Mouse (Mus musculus) gastrocnemius, adult 2 months (tissue): ENCODE measurements around the gene Apom. TPM values are rescaled to one million over a fixed set of nuclear protein-coding genes. Genes with fewer than 3 reads are reported as not detected.

Experiments used
- DNase-seq: peaks from one replicate; pipeline ENCODE4 v3.0.0; 2022
- H3K27ac ChIP-seq: fragments of 200-600 bp; 2 replicates; pipeline ENCODE4 v1.8.1; 2022; ENCODE audit warnings: mild to moderate bottlenecking
- H3K4me3 ChIP-seq: fragments of 200-600 bp; 2 replicates; pipeline ENCODE4 v1.8.1; 2022; ENCODE audit warnings: mild to moderate bottlenecking, moderate library complexity
- CTCF ChIP-seq: fragments of 200-600 bp; IDR thresholded peaks from 2 replicates; pipeline ENCODE4 v1.8.1; 2022; ENCODE audit warnings: antibody characterized with exemption, mild to moderate bottlenecking, moderate library complexity
- intact Hi-C: fragments of 180-260 bp; cut with DNase I; formaldehyde crosslinking; loops from one replicate; pipeline ENCODE4 v1.15.1; 2025
- total RNA-seq, 2 experiments: library from RNA; stranded (reverse); gene quantifications; 2 replicates each; pipeline ENCODE4 v1.2.3; 2021

Apom gene
- total RNA-seq, 2 experiments from 2014 or later = not detected

DNA sequence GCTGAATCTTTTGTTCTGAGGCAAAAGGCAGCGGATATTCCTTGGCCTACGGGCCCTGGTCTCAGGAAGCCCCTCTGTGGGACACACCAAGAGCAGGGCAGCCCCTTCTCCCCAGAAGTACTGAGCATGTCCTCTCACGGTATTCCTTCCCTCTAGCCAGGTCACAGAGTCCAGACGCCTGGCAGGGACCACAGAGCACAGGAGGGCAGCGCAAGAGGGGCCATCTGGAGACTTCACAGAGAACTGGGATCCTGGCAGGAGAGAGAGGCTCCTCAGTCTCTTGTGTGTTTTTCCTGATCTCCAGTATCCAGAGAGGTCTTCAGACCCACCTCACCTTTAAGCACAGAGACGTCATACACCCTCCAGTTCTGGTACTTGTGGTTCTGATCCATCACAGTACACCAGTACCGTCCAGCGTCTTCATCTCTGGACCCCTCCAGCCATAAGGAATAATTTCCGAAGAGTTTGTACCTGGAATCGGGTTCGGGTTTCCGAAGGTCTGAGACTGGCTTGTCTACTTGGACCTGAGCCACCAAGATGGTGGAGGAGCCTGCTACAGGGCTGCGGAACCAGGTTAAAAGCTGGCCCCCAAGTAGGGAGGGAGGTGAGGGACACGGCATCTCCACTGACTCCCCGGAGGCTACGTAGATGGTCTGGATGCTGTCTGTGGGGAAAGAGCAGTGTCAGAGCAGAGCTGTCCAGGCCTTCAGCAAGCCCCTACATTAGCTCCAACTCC lies 48.8 kb downstream of the Apom start:
- no peak for DNase-seq

DNA sequence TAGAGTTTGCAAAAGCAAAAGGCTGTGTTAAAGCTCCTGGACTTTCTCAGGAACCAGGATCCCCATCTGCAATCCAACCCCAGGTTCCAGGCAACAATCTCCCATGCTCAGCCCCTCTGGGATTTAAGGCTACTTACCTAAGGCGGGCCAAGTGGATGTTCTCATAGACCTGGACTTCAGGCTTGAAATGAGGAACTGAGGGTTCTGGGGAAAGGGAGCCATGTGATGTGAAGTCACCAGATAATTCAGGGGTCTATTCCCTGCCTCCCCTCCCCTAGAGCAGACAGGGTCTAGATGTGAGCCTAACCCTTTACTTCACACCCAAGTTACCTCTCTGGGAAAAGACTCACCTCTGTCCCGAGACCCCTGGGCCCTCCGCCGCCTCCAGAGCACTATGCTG lies 51.1 kb downstream of the Apom start:
- no peak for TF ChIP-seq CTCF
- intact Hi-C loops = no loop called here
- no peak overlapping the region for H3K27ac ChIP-seq

More for the DNA sequence above, 48.8 kb downstream of the Apom start:
- intact Hi-C loops = no loop called here
- H3K27ac ChIP-seq = no peak overlapping the region
- H3K4me3 ChIP-seq = no peak overlapping the region
- no peak for TF ChIP-seq CTCF

DNA sequence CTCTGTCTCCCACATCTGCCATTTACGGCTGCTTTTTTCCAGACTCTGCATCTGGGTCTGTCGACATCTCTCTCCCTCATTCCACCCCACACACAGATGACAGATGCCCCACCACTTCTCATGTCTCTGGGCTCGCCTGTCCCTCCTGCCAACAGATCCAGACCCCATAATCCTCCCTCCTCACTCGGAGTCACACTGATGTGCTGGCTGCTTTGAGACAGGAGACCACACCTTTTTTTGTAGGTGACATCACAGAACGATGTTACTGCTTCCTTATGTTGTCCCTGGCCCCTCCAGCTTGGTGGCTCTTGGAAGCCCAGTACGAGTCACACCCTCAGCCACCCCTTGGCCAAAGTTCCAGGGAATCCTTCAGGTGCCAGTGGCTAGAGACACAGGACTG lies 51.6 kb downstream of the Apom start:
- no peak for DNase-seq
- intact Hi-C loops = no loop called here
- no peak overlapping the region for H3K27ac ChIP-seq
- no peak for TF ChIP-seq CTCF
- no peak overlapping the region for H3K4me3 ChIP-seq

More for the DNA sequence above, 51.1 kb downstream of the Apom start:
- no peak for DNase-seq
- no peak overlapping the region for H3K4me3 ChIP-seq

DNA sequence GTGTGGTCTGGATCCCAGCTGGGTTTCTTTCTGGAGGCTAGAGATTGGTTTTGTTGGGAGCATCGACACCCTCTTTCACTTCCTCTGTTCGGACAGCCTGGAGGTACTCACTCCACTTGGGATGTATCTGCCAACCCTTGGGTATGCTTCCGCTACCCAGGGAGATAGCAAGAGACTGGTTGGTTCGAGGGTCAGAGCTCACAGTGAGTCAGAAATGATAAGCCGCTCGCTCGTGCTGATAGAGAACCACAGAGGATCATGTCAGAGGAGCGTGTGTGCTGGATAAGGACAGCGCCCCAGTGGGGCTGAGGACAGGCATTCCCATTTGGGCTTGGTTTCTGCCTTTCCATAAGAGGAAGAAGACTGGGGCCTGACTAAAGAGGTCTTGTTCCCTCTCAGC lies 52.1 kb downstream of the Apom start:
- Histone ChIP-seq H3K27ac (no peak overlapping the region), H3K4me3 (no peak overlapping the region)
- no peak for TF ChIP-seq CTCF
- intact Hi-C loops = no loop called here
- no peak for DNase-seq

Other genes starting within 250 kb of the Apom start
- 1 to 10 TPM; 1.3 to 3.4 TPM for gene C2, start 233.8 kb downstream of the Apom start, total RNA-seq
- gene Ehmt2, start 233.6 kb downstream of the Apom start, total RNA-seq = 10 to 100 TPM; 28.0 to 29.6 TPM
- gene Slc44a4, start 217.6 kb downstream of the Apom start, total RNA-seq = not detected
- 10 to 100 TPM; 10.5 to 12.0 TPM for gene Neu1, start 200.8 kb downstream of the Apom start, total RNA-seq
- 10 to 100 TPM in 1 of 2 experiments, 1 to 10 TPM in 1; 3.9 to 13.0 TPM for gene Hspa1b, start 172.8 kb downstream of the Apom start, total RNA-seq
- not detected for gene Gm20481, start 162.1 kb downstream of the Apom start, total RNA-seq
- 10 to 100 TPM in 1 of 2 experiments, 1 to 10 TPM in 1; 6.8 to 14.1 TPM for gene Hspa1a, start 159.9 kb downstream of the Apom start, total RNA-seq
- gene Hspa1l, start 159.3 kb downstream of the Apom start, total RNA-seq = 10 to 100 TPM; 14.9 to 31.2 TPM
- 10 to 100 TPM; 15.2 to 17.0 TPM for gene Lsm2, start 150.2 kb downstream of the Apom start, total RNA-seq
- 10 to 100 TPM; 31.0 to 35.2 TPM for gene Vars, start 131.1 kb downstream of the Apom start, total RNA-seq
- gene Vwa7, start 115.5 kb downstream of the Apom start, total RNA-seq = 10 to 100 TPM in 1 of 2 experiments, 1 to 10 TPM in 1; 7.8 to 14.4 TPM
- gene Sapcd1, start 104.0 kb downstream of the Apom start, total RNA-seq = not detected
- gene Msh5, start 85.3 kb downstream of the Apom start, total RNA-seq = not detected
- gene Clic1, start 82.1 kb downstream of the Apom start, total RNA-seq = 10 to 100 TPM in 1 of 2 experiments, 1 to 10 TPM in 1; 7.2 to 11.3 TPM
- gene Ddah2, start 73.0 kb downstream of the Apom start, total RNA-seq = 1 to 10 TPM; 6.9 to 9.3 TPM
- not detected for gene Ly6g6c, start 66.7 kb downstream of the Apom start, total RNA-seq
- not detected for gene Mpig6b, start 65.9 kb downstream of the Apom start, total RNA-seq
- gene Ly6g6e, start 55.1 kb downstream of the Apom start, total RNA-seq = not detected
- gene Ly6g6d, start 54.0 kb downstream of the Apom start, total RNA-seq = 1 to 10 TPM in 1 of 2 experiments, under 1 TPM in 1; 0.50 to 1.9 TPM
- gene Ly6g6f, start 46.4 kb downstream of the Apom start, total RNA-seq = not detected
- gene Abhd16a, start 42.8 kb downstream of the Apom start, total RNA-seq = 10 to 100 TPM; 74.2 to 99.7 TPM
- gene Ly6g5c, start 23.8 kb downstream of the Apom start, total RNA-seq = not detected
- under 1 TPM in 1 of 2 experiments, not detected in 1; 0.36 TPM for gene Ly6g5b, start 16.6 kb downstream of the Apom start, total RNA-seq
- gene Gpank1, start 10.6 kb downstream of the Apom start, total RNA-seq = 1 to 10 TPM; 8.5 to 8.7 TPM
- gene Csnk2b, start 10.0 kb downstream of the Apom start, total RNA-seq = 100 to 1,000 TPM; 186 to 187 TPM
- gene D17H6S53E, start 5.7 kb downstream of the Apom start, total RNA-seq = 10 to 100 TPM; 13.6 to 24.6 TPM
- gene Bag6, start 3.1 kb upstream of the Apom start, total RNA-seq = 100 to 1,000 TPM; 233 to 244 TPM
- gene Prrc2a, start 32.8 kb upstream of the Apom start, total RNA-seq = 100 to 1,000 TPM in 1 of 2 experiments, 10 to 100 TPM in 1; 98.7 to 120 TPM
- gene Aif1, start 44.0 kb upstream of the Apom start, total RNA-seq = under 1 TPM in 1 of 2 experiments, not detected in 1; 0.75 TPM
- 1 to 10 TPM in 1 of 2 experiments, under 1 TPM in 1; 0.67 to 1.2 TPM for gene Lst1, start 56.4 kb upstream of the Apom start, total RNA-seq
- not detected for gene Ltb, start 62.4 kb upstream of the Apom start, total RNA-seq
- gene Tnf, start 70.0 kb upstream of the Apom start, total RNA-seq = not detected
- under 1 TPM in 1 of 2 experiments, not detected in 1; 0.41 TPM for gene Lta, start 73.3 kb upstream of the Apom start, total RNA-seq
- not detected for gene Gm16181, start 88.8 kb upstream of the Apom start, total RNA-seq
- 1 to 10 TPM; 1.9 to 2.0 TPM for gene Atp6v1g2, start 101.6 kb upstream of the Apom start, total RNA-seq
- gene Nfkbil1, start 103.7 kb upstream of the Apom start, total RNA-seq = 1 to 10 TPM; 7.0 to 7.8 TPM
- gene Ddx39b, start 109.7 kb upstream of the Apom start, total RNA-seq = 10 to 100 TPM; 83.8 to 94.7 TPM
- 10 to 100 TPM; 30.4 to 38.5 TPM for gene H2-D1, start 130.7 kb upstream of the Apom start, total RNA-seq
- gene H2-Q1, start 188.4 kb upstream of the Apom start, total RNA-seq = under 1 TPM; 0.25 to 0.36 TPM
- gene H2-Q2, start 210.2 kb upstream of the Apom start, total RNA-seq = under 1 TPM; 0.17 to 0.20 TPM
- 1 to 10 TPM; 3.1 to 3.5 TPM for gene H2-Q4, start 247.6 kb upstream of the Apom start, total RNA-seq